ENCODE assay signal across 8 mouse cellular contexts in the genomic region with DNA sequence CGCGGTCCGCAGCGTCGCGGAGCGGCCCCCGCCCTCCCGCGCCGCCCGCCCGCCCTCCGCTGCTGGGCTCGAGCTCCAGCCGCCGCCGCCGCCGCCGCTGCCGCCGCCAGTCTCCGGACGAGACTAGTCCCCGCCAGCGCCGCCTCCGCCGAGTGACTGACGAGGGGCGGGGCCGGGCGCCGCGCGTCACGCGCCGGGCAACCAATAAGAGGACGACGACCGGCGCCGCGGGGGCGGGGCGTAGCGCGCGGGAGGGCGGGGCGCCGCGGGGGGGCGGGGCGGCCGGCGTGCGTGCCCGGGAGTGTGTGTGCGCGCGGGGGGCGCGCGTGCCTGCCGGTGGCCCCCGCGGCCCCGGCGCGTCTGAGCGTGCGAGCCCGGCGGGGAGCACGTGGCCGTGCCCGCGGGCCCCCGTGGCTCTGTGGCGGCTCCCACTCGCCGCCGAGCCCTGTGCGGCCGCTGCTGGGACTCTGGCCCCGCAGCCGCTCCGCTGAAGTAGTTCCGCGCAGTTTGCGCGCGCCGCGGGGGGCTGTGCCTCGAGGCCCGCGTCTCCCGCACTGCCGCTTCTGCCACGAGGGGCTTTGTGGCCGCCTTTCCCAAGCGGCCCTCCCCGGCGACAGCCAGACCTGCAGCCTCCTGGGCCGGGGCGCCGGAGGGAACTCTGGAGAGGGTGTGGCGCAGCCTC. TPM values are rescaled to one million over a fixed set of nuclear protein-coding genes. Genes with fewer than 3 reads are reported as not detected.
DNase-seq lines count a peak whose midpoint lies in the region; ATAC-seq and TF ChIP-seq lines count a peak whose summit lies in the region.

Gene Rybp (minus strand): TSS at position 152 of the 682 bp plus-strand sequence.

- ATAC-seq in cerebellum, adult (ENCODE audit: insufficient number of reproducible peaks, low FRiP score, low TSS enrichment): peak; percentile 79
- peak; percentile 97 for ATAC-seq in forebrain, embryonic 13.5 days
- peak; percentile 96 for ATAC-seq in heart, postnatal 0 days (ENCODE audit: insufficient read depth, low read depth)
- ATAC-seq in liver, embryonic 15.5 days (ENCODE audit: insufficient read depth): peak; percentile 88
- peak; percentile 97 for ATAC-seq in neural tube, embryonic 11.5 days (ENCODE audit: insufficient read depth, low FRiP score, low TSS enrichment)
- ATAC-seq in stomach, embryonic 16.5 days (ENCODE audit: insufficient read depth, low FRiP score): peak; percentile 97

- TF ChIP-seq EP300 in ES-Bruce4 (IDR thresholded peaks at IDR 0.05; ENCODE audit: insufficient read depth, low read depth, low read length): no peak
- no peak for TF ChIP-seq EP300 in heart, postnatal 0 days (IDR thresholded peaks at IDR 0.05; ENCODE audit: low read depth)

- H3K4me3 ChIP-seq in ES-Bruce4 (ENCODE audit: low read depth, low read length): peak within 1 kb of the TSS; percentile 98
- peak within 1 kb of the TSS; percentile 73 for H3K4me3 ChIP-seq in forebrain, embryonic 13.5 days
- peak within 1 kb of the TSS; percentile 72 for H3K4me3 ChIP-seq in heart, postnatal 0 days (ENCODE audit: low read depth, low read length)
- peak within 1 kb of the TSS; percentile 83 for H3K4me3 ChIP-seq in liver, embryonic 15.5 days (replicated peaks)
- H3K4me3 ChIP-seq in neural tube, embryonic 11.5 days (ENCODE audit: low read depth, low read length): peak within 1 kb of the TSS; percentile 74
- peak within 1 kb of the TSS; percentile 73 for H3K4me3 ChIP-seq in stomach, embryonic 16.5 days (replicated peaks; ENCODE audit: low read length)

- H3K4me1 ChIP-seq in ES-Bruce4 (ENCODE audit: control insufficient read depth, insufficient read depth, low read length): peaks cover 6% of the 10 kb centered on the region
- H3K4me1 ChIP-seq in forebrain, embryonic 13.5 days: peaks cover 40% of the 10 kb centered on the region
- peaks cover 19% of the 10 kb centered on the region for H3K4me1 ChIP-seq in heart, postnatal 0 days (ENCODE audit: control insufficient read depth, insufficient read depth)
- peaks cover 38% of the 10 kb centered on the region for H3K4me1 ChIP-seq in liver, embryonic 15.5 days (replicated peaks)
- peaks cover 13% of the 10 kb centered on the region for H3K4me1 ChIP-seq in neural tube, embryonic 11.5 days (ENCODE audit: control insufficient read depth, insufficient read depth, low read length)
- peaks cover 13% of the 10 kb centered on the region for H3K4me1 ChIP-seq in stomach, embryonic 16.5 days (ENCODE audit: control insufficient read depth, insufficient read depth, low read length)

- peak; percentile 89 for DNase-seq in heart, postnatal 0 days (ENCODE audit: low spot score)
- DNase-seq in kidney, postnatal 4 days: peak; percentile 95 to 98
- DNase-seq in neural tube, embryonic 11.5 days (ENCODE audit: low spot score): peak; percentile 96

- peak within 1 kb of the TSS; percentile 88 for H3K4me2 ChIP-seq in forebrain, embryonic 13.5 days
- H3K4me2 ChIP-seq in heart, postnatal 0 days (ENCODE audit: low read depth, low read length): peak within 1 kb of the TSS; percentile 88
- peak within 1 kb of the TSS; percentile 100 for H3K4me2 ChIP-seq in liver, embryonic 15.5 days
- H3K4me2 ChIP-seq in neural tube, embryonic 11.5 days (ENCODE audit: low read depth): peak within 1 kb of the TSS; percentile 76
- H3K4me2 ChIP-seq in stomach, embryonic 16.5 days (ENCODE audit: low read depth, low read length): peak within 1 kb of the TSS; percentile 99

- peaks cover 16% of the 10 kb centered on the region for H3K36me3 ChIP-seq in ES-Bruce4 (ENCODE audit: control insufficient read depth, insufficient read depth, low read length, poor library complexity, severe bottlenecking)
- H3K36me3 ChIP-seq in forebrain, embryonic 13.5 days (ENCODE audit: poor library complexity, severe bottlenecking): no peaks in the 10 kb centered on the region
- no peaks in the 10 kb centered on the region for H3K36me3 ChIP-seq in heart, postnatal 0 days (replicated peaks; ENCODE audit: control insufficient read depth, insufficient read depth, low read length)
- no peaks in the 10 kb centered on the region for H3K36me3 ChIP-seq in liver, embryonic 15.5 days (replicated peaks)
- H3K36me3 ChIP-seq in neural tube, embryonic 11.5 days (ENCODE audit: control insufficient read depth, insufficient read depth, low read length): no peaks in the 10 kb centered on the region
- no peaks in the 10 kb centered on the region for H3K36me3 ChIP-seq in stomach, embryonic 16.5 days (ENCODE audit: control insufficient read depth, insufficient read depth, low read length)

- peak within 1 kb of the TSS; percentile 98 for H3K9ac ChIP-seq in ES-Bruce4 (ENCODE audit: low read depth, poor library complexity, severe bottlenecking)
- peak within 1 kb of the TSS; percentile 95 for H3K9ac ChIP-seq in forebrain, embryonic 13.5 days
- peak within 1 kb of the TSS; percentile 89 for H3K9ac ChIP-seq in heart, postnatal 0 days (replicated peaks; ENCODE audit: low read depth, low read length)
- peak within 1 kb of the TSS; percentile 78 for H3K9ac ChIP-seq in liver, embryonic 15.5 days
- H3K9ac ChIP-seq in neural tube, embryonic 11.5 days (ENCODE audit: low read length): peak within 1 kb of the TSS; percentile 92
- H3K9ac ChIP-seq in stomach, embryonic 16.5 days (ENCODE audit: low read length): peak within 1 kb of the TSS; percentile 94

- no peaks in the 10 kb centered on the region for H3K9me3 ChIP-seq in ES-Bruce4 (replicated peaks; ENCODE audit: control insufficient read depth, insufficient read depth, low read length, poor library complexity, severe bottlenecking)
- 0 out of 2 replicates have a peak, but pooled peaks cover under 1% of the 10 kb centered on the region for H3K9me3 ChIP-seq in forebrain, embryonic 13.5 days (replicated peaks)
- no peaks in the 10 kb centered on the region for H3K9me3 ChIP-seq in heart, postnatal 0 days (replicated peaks; ENCODE audit: control insufficient read depth, low read length)
- no peaks in the 10 kb centered on the region for H3K9me3 ChIP-seq in liver, embryonic 15.5 days (replicated peaks)
- H3K9me3 ChIP-seq in neural tube, embryonic 11.5 days (ENCODE audit: control insufficient read depth, low read length): no peaks in the 10 kb centered on the region
- H3K9me3 ChIP-seq in stomach, embryonic 16.5 days (replicated peaks; ENCODE audit: control insufficient read depth, low read length): no peaks in the 10 kb centered on the region

- under 1% methylated on average over 32 of the region's 112 CpGs for WGBS in forebrain, embryonic 13.5 days
- under 1% methylated on average over 59 of the region's 112 CpGs for WGBS in heart, postnatal 0 days
- WGBS in liver, embryonic 15.5 days (ENCODE audit: insufficient replicate concordance): under 1% methylated on average over 68 of the region's 112 CpGs
- WGBS in neural tube, embryonic 11.5 days: under 1% methylated on average over 50 of the region's 112 CpGs
- under 1% methylated on average over 51 of the region's 112 CpGs for WGBS in stomach, embryonic 16.5 days

- H3K27ac ChIP-seq in ES-Bruce4 (ENCODE audit: insufficient read depth, low read length): peak within 1 kb of the TSS; percentile 90
- peak within 1 kb of the TSS; percentile 97 for H3K27ac ChIP-seq in forebrain, embryonic 13.5 days
- H3K27ac ChIP-seq in heart, postnatal 0 days (ENCODE audit: low read depth): peak within 1 kb of the TSS; percentile 97
- peak within 1 kb of the TSS; percentile 94 for H3K27ac ChIP-seq in liver, embryonic 15.5 days (replicated peaks)
- H3K27ac ChIP-seq in neural tube, embryonic 11.5 days (ENCODE audit: low read depth, low read length): peak within 1 kb of the TSS; percentile 97
- peak within 1 kb of the TSS; percentile 94 for H3K27ac ChIP-seq in stomach, embryonic 16.5 days (ENCODE audit: low read length)

- no peak for TF ChIP-seq POLR2A in ES-Bruce4 (IDR thresholded peaks at IDR 0.05; ENCODE audit: insufficient read depth, low read length)

- no peaks in the 10 kb centered on the region for H3K27me3 ChIP-seq in ES-Bruce4 (ENCODE audit: control insufficient read depth, insufficient read depth, low read length, poor library complexity, severe bottlenecking)
- H3K27me3 ChIP-seq in forebrain, embryonic 13.5 days: peaks cover 14% of the 10 kb centered on the region
- H3K27me3 ChIP-seq in heart, postnatal 0 days (ENCODE audit: control insufficient read depth, insufficient read depth, low read length): no peaks in the 10 kb centered on the region
- peaks cover 14% of the 10 kb centered on the region for H3K27me3 ChIP-seq in liver, embryonic 15.5 days
- 0 out of 2 replicates have a peak, but pooled peaks cover 7% of the 10 kb centered on the region for H3K27me3 ChIP-seq in neural tube, embryonic 11.5 days (ENCODE audit: control insufficient read depth, insufficient read depth, low read length)
- no peaks in the 10 kb centered on the region for H3K27me3 ChIP-seq in stomach, embryonic 16.5 days (ENCODE audit: control insufficient read depth, insufficient read depth, low read length)

- TF ChIP-seq CTCF in ES-Bruce4 (IDR thresholded peaks at IDR 0.05; ENCODE audit: low read depth, low read length): no peak
- TF ChIP-seq CTCF in heart, postnatal 0 days (IDR thresholded peaks at IDR 0.05; ENCODE audit: low read depth): no peak

RNA-seq across cellular contexts. Expression of gene Rybp, which starts in this region (rescaled TPM):
- polyA plus RNA-seq in ES-Bruce4 (2011; ENCODE audit: insufficient read depth, insufficient read length, low read depth, missing spikeins): 124 and 129 TPM in 2 replicates
- polyA plus RNA-seq in forebrain, embryonic 13.5 days (2015; fragmentation: Nextera tagmentation; extraction: Ambion mirVana): 19.1 and 19.9 TPM in 2 replicates
- total RNA-seq in heart, postnatal 0 days (2014; rRNA removed; ENCODE audit: low replicate concordance): 5.2 and 9.2 TPM in 2 replicates
- 6.6 and 8.6 TPM in 2 replicates for polyA plus RNA-seq in heart, postnatal 0 days (2015; fragmentation: Nextera tagmentation; extraction: Ambion mirVana)
- 5.1 and 5.4 TPM in 2 replicates for polyA plus RNA-seq in liver, embryonic 15.5 days (2015; fragmentation: Nextera tagmentation; extraction: Ambion mirVana)
- polyA plus RNA-seq in neural tube, embryonic 11.5 days (2014; fragmentation: Nextera tagmentation; extraction: Ambion mirVana): 11.0 and 12.0 TPM in 2 replicates
- 8.9 and 10.5 TPM in 2 replicates for polyA plus RNA-seq in stomach, embryonic 16.5 days (2015; fragmentation: Nextera tagmentation; extraction: Ambion mirVana)

Comparison
In these comparisons a context has a peak if more than half of its experiments do, and no peak if none do; other contexts are left out.
1. Peak in every context shown above with its lines: DNase-seq, ATAC-seq, H3K4me3 ChIP-seq and H3K27ac ChIP-seq.